Mouse (Mus musculus) urinary bladder, postnatal 10 days (tissue): ENCODE measurements around the gene Gm13199.
A peak's percentile ranks its signal among the peaks of the same experiment; 100 is the strongest.

Source experiments
- DNase-seq: peaks from one replicate; pipeline ENCODE4 v3.0.0; 2022; ENCODE audit warnings: low spot score

Gm13199 gene

GRCm38 (mm10) chr2:5862834-5863233, at the start of gene Gm13199:
Gene Gm13199 (minus strand): TSS chr2:5862934.
- DNase-seq: no peak

GRCm38 (mm10) chr2:5911282-5911965, 48.7 kb upstream of the Gm13199 start:
- DNase-seq: no peak

GRCm38 (mm10) chr2:5906625-5907024, 43.9 kb upstream of the Gm13199 start:
- no peak for DNase-seq

- DNase-seq: no peak
Measured at GRCm38 (mm10) chr2:5906092-5906491, 43.4 kb upstream of the Gm13199 start.

GRCm38 (mm10) chr2:5900145-5900544, 37.4 kb upstream of the Gm13199 start:
- no peak for DNase-seq

- DNase-seq: peak; percentile 100
Measured at GRCm38 (mm10) chr2:5894843-5895570, 32.3 kb upstream of the Gm13199 start, which contains the start of gene Sec61a2. Gene Sec61a2 (minus strand): TSS chr2:5895432.

- DNase-seq: no peak
Measured at GRCm38 (mm10) chr2:5894296-5894695, 31.6 kb upstream of the Gm13199 start.

GRCm38 (mm10) chr2:5889412-5889811, 26.7 kb upstream of the Gm13199 start:
- no peak for DNase-seq

- DNase-seq: no peak
Measured at GRCm38 (mm10) chr2:5888865-5889264, 26.1 kb upstream of the Gm13199 start.

- no peak for DNase-seq
Measured at GRCm38 (mm10) chr2:5877446-5877845, 14.7 kb upstream of the Gm13199 start.

GRCm38 (mm10) chr2:5869746-5870145, 7.0 kb upstream of the Gm13199 start:
- DNase-seq: no peak

GRCm38 (mm10) chr2:5867681-5868080, 4.9 kb upstream of the Gm13199 start:
- no peak for DNase-seq

- DNase-seq: no peak
Measured at GRCm38 (mm10) chr2:5851866-5852265, 10.9 kb downstream of the Gm13199 start.

- DNase-seq: no peak
Measured at GRCm38 (mm10) chr2:5851116-5851515, 11.6 kb downstream of the Gm13199 start.

GRCm38 (mm10) chr2:5845826-5846225, 16.9 kb downstream of the Gm13199 start:
- no peak for DNase-seq

- DNase-seq: peak; percentile 41
Measured at GRCm38 (mm10) chr2:5844873-5845631, 17.7 kb downstream of the Gm13199 start, which contains the start of the genes Nudt5 and Cdc123. Gene Nudt5 (plus strand): TSS chr2:5845019. Gene Cdc123 (minus strand): TSS chr2:5845164.

GRCm38 (mm10) chr2:5844181-5844872, 18.4 kb downstream of the Gm13199 start:
- no peak for DNase-seq

- no peak for DNase-seq
Measured at GRCm38 (mm10) chr2:5840815-5841214, 21.9 kb downstream of the Gm13199 start.

GRCm38 (mm10) chr2:5825265-5825913, 37.3 kb downstream of the Gm13199 start:
- DNase-seq: no peak

GRCm38 (mm10) chr2:5824685-5825084, 38.0 kb downstream of the Gm13199 start:
- no peak for DNase-seq

GRCm38 (mm10) chr2:5824213-5824612, 38.5 kb downstream of the Gm13199 start:
- no peak for DNase-seq
